Mouse (Mus musculus) urinary bladder, postnatal 25 days (tissue): ENCODE data around the gene Tpbpb.
"Not testable (repeated sequence)": the region's sequence is repeated elsewhere in the genome, so short reads cannot be mapped to it uniquely, and the experiment has no call there.

Experiments
- DNase-seq: peaks from one replicate; pipeline ENCODE4 v3.0.0; 2022; ENCODE audit warnings: low spot score

Tpbpb gene

DNA sequence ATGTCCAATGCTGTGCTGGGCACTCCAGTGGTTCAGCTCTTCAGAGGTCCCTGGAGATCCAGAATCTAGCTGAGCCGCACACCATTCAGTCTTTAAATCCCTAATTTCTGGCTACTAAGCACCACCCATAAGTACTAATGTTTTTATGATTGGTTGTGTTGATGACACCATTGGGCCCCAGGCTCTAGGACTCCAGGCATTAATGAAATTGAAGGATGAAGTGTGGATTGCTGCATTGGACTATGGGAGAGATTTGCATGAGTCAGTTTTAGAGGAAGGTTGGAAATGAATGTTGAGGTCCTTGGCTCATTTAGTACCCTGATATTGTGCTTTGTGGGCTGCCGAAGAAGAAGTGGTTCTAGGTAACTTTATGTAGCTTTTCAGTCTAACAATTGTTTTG lies at the start of gene Tpbpb:
Gene Tpbpb, minus strand, starts transcription at position 101 of the 400 bp plus-strand sequence.
- DNase-seq = not testable (repeated sequence)

- not testable (repeated sequence) for DNase-seq
Observed at GRCm38 (mm10) chr13:60941884-60942283, 37.2 kb upstream of the Tpbpb start, which contains the start of gene Tpbpa. Gene Tpbpa (minus strand): TSS chr13:60941984.

DNA sequence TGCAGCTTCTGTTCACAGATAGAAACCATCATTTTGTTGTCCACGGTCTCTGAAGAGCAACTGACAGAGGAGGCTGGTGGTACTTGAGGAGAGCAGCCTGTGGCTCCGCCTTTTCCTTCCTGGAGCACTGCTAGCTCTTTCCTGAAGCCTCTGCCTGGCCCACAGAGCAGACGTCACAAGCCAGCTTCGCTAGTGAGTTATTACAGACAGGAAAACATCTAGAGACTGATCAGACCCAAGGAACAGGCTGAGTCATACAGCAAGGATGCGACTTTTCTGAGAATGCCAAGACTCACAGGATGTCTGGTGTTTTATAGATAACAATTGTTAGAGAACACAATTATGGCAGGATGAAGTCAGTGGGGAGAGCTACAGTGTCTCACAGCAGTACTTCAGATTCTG lies 31.8 kb upstream of the Tpbpb start, which contains the start of the genes Gm49391 and Ctla2a:
Gene Gm49391, minus strand, starts transcription at position 72 of the 402 bp plus-strand sequence.
Gene Ctla2a, minus strand, starts transcription at position 126 of the 402 bp plus-strand sequence.
- DNase-seq = no peak

DNA sequence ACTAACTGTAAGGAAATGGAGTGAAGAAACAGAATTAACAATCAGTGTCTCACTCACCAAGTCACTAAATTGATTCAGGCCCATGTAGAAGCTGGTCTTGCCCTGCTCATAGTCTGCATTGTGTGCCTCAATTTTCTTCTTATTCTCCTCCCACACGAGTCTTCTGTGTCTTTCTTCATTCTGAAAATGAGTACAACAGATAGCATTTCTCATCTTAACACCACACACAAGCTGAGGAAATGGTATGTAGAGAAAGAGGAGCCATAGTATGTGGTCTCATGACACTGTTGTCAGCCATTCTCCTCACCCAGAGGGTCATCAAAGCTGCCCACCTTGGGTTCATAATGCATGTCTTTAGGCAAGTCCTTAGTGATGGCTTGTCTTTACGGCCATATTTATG lies 30.8 kb upstream of the Tpbpb start, which contains the start of gene Gm49393:
Gene Gm49393, minus strand, starts transcription at position 101 of the 400 bp plus-strand sequence.
- DNase-seq = not testable (repeated sequence)

DNA sequence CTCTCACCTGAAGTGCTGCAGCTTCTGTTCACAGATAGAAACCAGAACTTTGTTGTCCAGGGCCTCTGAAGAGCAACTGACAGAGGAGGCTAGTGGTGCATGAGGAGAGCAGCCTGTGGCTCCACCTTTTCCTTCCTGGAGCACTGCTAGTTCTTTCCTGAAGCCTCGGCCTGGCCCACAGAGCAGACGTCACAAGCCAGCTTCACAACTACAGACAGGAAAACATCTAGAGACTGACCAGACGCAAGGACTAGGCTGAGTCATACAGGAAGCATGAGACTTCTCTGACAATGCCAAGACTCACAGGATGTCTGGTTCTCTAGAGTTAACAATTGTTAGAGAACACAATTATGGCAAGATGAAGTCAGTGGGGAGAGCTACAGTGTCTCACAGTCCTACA lies 7.4 kb downstream of the Tpbpb start, which contains the start of gene Ctla2b:
Gene Ctla2b, minus strand, starts transcription at position 120 of the 400 bp plus-strand sequence.
- DNase-seq = no peak

- not testable (repeated sequence) for DNase-seq
Observed at GRCm38 (mm10) chr13:60896794-60897193, 7.9 kb downstream of the Tpbpb start, which contains the start of gene Gm49392. Gene Gm49392 (minus strand): TSS chr13:60896894.

- no peak for DNase-seq
Observed at GRCm38 (mm10) chr13:60895406-60896160, 9.1 kb downstream of the Tpbpb start.

DNA sequence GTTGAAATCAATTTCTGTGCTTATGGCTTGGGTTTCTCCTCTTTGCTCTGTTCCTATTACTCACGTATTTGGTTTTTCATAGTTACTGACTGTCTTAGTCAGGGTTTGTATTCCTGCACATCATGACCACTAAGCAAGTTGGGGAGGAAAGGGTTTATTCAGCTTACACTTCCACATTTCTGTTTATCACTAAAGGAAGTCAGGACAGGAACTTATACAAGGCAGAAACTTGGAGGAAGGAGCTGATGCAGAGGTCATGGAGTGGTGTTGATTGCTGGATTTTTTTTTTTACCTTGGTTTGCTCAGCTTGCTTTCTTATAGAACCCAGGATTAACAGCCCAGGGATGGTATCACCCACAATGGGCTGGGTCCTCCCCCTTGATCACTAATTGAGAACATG lies 12.4 kb downstream of the Tpbpb start:
- no peak for DNase-seq

GRCm38 (mm10) chr13:60864281-60864680 lies 40.4 kb downstream of the Tpbpb start, which contains the start of gene 4930486L24Rik:
Gene 4930486L24Rik (minus strand): TSS chr13:60864475.
- DNase-seq = no peak
